Mouse (Mus musculus): ENCODE measurements around the gene Gm7271. TPM values are rescaled to one million over a fixed set of nuclear protein-coding genes. Genes with fewer than 3 reads are reported as not detected.

Gene Gm7271
- polyA plus RNA-seq, 1 experiment, result not detected

DNA sequence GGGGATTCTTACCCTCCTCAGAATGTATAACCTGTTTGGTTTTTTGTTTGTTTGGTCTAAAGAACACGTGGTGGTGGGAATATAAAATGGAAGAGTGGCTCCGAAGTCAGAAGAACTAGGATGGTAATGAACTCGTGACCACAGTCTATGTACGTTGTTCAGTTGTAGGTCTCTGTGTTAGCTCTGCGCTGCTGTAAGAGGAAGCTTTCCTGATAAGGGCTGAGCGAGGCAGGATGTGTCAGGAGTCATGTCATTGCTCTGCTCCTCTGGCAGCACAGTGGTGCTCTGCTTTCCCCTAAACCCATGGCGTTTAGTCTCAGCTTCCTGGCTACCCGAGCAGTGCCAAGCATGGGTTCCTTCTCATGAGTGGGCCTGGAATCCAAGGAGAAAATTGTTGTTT lies 66.6 kb downstream of the Gm7271 start:
- DNase-seq, result no peak
- Histone ChIP-seq H3K4me3 (ENCODE audit: control insufficient read depth, insufficient read depth, low read length) (no peak overlapping the region), H3K27me3 (ENCODE audit: control insufficient read depth, insufficient read depth, low read length) (no peaks in the 10 kb centered on the region), H3K36me3 (ENCODE audit: control insufficient read depth, insufficient read depth, low read length) (peaks cover 29% of the 10 kb centered on the region), H3K27ac (ENCODE audit: control insufficient read depth, insufficient read depth, low read length) (no peak overlapping the region), H3K4me1 (replicated peaks; ENCODE audit: control insufficient read depth, insufficient read depth, low read length) (no peaks in the 10 kb centered on the region)
- WGBS, result 91% methylated on average over 8 of the region's 8 CpGs
- no peak for TF ChIP-seq CTCF (IDR thresholded peaks at IDR 0.05; ENCODE audit: borderline replicate concordance, control insufficient read depth, extremely low read depth, insufficient read depth, low read length, poor library complexity)
- no peak for TF ChIP-seq POLR2A (IDR thresholded peaks at IDR 0.05; ENCODE audit: control insufficient read depth, extremely low read depth, insufficient read depth, low read length, poor library complexity)

DNA sequence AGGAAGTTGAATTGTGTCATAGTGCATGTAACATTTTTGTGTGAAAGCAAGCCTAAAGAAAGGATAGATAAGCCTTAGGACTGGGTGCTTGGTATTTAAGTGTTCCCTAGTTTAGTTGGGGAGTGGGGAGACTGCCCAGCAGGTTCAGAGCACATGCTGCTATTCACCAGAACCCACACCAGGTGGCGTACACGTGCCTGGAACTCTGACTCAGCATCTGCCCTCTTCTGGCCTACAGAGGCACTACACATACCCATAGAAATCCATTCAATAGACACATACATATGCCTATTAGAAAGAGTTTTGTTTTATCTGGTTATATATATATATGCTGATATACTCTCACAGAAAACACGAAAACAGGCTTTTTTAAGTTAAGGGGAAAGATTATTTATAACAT lies 81.5 kb downstream of the Gm7271 start:
- TF ChIP-seq CTCF (IDR thresholded peaks at IDR 0.05; ENCODE audit: borderline replicate concordance, control insufficient read depth, extremely low read depth, insufficient read depth, low read length, poor library complexity) (peak; percentile 92; the same call in 1 of the 2 replicates), POLR2A (IDR thresholded peaks at IDR 0.05; ENCODE audit: control insufficient read depth, extremely low read depth, insufficient read depth, low read length, poor library complexity) (no peak)
- DNase-seq, result peak; percentile 80
- Histone ChIP-seq H3K36me3 (ENCODE audit: control insufficient read depth, insufficient read depth, low read length) (peaks cover 35% of the 10 kb centered on the region), H3K27ac (ENCODE audit: control insufficient read depth, insufficient read depth, low read length) (no peak overlapping the region), H3K4me3 (ENCODE audit: control insufficient read depth, insufficient read depth, low read length) (no peak overlapping the region), H3K4me1 (replicated peaks; ENCODE audit: control insufficient read depth, insufficient read depth, low read length) (no peaks in the 10 kb centered on the region), H3K27me3 (ENCODE audit: control insufficient read depth, insufficient read depth, low read length) (no peaks in the 10 kb centered on the region)
- WGBS, result 37% methylated on average over 3 of the region's 3 CpGs

Other genes starting within 250 kb of the Gm7271 start
- 7.7 and 8.4 TPM in 2 replicates for gene Clock, start 179.2 kb upstream of the Gm7271 start, polyA plus RNA-seq (2012; rRNA removed)
- not detected in 2 replicates for gene Pdcl2, start 152.9 kb upstream of the Gm7271 start, polyA plus RNA-seq (2012; rRNA removed)
- gene Nmu, start 120.3 kb upstream of the Gm7271 start, polyA plus RNA-seq (2012; rRNA removed), result not detected in 2 replicates
- gene Exoc1, start 45.3 kb downstream of the Gm7271 start, polyA plus RNA-seq (2012; rRNA removed), result 21.4 and 27.2 TPM in 2 replicates
- gene Cep135, start 104.7 kb downstream of the Gm7271 start, polyA plus RNA-seq (2012; rRNA removed), result 2.7 and 3.6 TPM in 2 replicates
- gene C530008M17Rik, start 172.5 kb downstream of the Gm7271 start, polyA plus RNA-seq (2012; rRNA removed), result 1.3 TPM in 2 replicates

All from thymus, adult 2 months (tissue).